Mouse (Mus musculus) A20 (cell line): ENCODE measurements at regions not wholly inside any gene's neighbourhood (a gene's known extent, or its start where the extent isn't known, plus 50 kb on each side); places are given as distances from the start of the nearest gene placed in this dataset.

Source experiments
- DNase-seq: peaks from one replicate; pipeline ENCODE4 v3.0.0-alpha.2; 2011; ENCODE audit warnings: low read depth, low spot score

DNA sequence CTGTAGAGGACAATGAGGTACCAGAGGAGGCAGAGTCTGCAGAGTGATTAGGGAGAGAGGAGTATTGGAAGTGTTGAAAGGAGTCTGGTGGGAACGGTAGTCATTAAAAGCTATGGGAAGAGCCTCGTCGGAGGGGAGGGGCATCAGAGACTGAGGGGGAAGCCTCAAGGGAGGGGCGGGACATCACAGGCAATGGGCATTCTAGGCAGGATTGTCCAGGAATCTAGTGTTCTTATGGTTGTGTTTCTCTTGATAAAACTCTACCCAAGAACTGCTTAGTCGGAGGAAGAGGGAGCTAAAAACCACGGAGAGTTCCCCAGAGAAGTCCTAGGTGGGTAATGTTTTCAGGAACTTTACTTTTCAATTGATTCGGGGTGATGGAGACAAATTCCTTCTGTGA is 90.2 kb downstream of the Sec23ip start:
- DNase-seq: no peak

DNA sequence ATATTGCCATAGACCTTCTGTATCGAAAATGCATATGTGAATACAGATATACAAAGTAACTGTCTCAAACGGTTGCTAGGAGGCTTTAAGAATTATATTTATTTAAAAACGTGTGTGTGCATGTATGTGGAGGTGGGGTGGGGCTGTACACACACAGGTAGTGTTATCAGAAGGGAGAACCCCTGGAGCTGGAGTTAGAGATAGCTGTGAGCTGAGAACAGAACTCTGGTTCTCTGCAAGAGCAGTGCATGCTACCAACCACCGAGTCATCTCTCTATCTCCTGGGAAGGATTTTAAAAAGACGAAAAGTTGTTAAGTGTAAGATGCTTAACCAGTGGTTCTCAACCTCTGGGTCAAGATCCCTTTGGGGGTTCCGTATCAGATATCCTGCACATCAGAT is 91.7 kb downstream of the Sec23ip start:
- no peak for DNase-seq

DNA sequence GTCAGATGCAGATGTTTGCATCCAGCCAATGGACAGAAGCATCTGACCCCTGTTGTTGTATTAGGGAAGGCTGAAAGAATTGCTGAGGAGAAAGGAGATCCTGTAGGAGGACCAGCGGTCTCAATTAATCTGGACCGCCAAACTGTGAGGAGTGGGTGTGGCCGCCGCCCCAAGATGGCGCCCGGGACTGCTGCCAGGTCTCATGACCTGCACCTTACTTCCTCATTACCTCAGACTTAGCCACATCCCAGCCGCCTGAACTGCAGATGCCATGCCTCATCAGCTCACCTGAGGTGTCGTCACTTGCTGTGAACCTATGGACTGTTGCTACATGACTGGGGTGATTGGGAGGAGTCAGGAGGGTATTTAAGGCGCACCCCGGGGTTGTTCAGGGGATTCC is 97.8 kb downstream of the Sec23ip start:
- no peak for DNase-seq

DNA sequence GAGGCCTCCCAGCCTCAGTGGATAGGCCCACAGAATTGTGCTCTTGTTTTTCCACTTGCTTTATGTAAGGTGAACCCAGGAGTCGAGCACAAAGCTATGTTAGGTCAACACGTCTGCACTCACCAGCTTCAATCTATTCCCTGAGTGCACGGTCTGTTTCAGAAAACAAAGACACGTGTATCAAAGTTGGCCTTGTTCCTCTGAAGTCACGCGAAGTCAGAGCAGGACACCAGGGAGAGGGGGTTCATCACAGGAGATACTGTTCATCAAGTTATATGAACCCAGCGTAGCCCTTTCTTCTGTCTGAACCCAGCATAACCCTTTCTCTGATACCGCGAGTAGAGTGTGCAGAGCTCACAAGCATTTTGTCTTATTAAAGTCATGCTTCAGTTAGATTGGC is 98.8 kb downstream of the Sec23ip start:
- DNase-seq: no peak

DNA sequence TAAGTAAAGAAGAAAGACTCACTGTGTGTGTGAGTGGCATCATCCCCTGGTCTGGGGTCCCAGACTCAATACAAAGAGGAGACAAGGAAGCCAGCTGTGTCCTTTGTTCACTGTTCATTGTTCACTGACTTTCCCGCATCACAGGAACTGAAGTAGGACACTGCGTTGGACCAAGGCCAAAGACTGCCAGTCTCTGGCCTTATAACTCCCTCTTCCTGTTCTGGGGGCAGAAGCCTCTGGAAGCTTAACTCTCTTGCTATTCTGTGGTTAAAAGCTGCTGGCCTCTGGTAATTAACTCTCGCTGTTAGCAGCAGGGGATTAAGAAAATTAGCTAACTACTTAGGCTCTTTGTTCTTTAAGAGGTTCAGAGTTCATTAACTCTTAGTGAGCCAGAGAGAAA is 104.5 kb downstream of the Sec23ip start:
- DNase-seq: no peak

DNA sequence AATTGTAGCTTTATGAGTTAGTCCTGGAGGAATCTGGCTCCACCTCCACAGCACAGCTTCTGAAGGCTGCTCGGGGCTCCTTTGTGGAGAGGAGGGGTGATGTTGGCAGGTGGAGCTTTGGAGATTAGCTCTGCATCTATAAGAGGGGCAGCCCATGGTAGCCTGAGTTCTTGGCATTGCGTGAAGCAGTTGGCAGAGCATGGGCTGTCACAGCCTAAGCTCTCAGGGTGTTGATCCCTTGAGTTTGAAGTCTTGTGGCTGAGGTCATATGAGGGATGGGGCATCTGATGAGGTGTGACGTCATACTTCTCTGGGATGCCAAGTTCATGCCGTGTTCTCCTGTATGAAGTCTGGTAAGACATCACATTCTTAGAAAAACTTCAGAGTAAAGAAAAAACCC is 109.5 kb downstream of the Sec23ip start:
- DNase-seq: no peak

DNA sequence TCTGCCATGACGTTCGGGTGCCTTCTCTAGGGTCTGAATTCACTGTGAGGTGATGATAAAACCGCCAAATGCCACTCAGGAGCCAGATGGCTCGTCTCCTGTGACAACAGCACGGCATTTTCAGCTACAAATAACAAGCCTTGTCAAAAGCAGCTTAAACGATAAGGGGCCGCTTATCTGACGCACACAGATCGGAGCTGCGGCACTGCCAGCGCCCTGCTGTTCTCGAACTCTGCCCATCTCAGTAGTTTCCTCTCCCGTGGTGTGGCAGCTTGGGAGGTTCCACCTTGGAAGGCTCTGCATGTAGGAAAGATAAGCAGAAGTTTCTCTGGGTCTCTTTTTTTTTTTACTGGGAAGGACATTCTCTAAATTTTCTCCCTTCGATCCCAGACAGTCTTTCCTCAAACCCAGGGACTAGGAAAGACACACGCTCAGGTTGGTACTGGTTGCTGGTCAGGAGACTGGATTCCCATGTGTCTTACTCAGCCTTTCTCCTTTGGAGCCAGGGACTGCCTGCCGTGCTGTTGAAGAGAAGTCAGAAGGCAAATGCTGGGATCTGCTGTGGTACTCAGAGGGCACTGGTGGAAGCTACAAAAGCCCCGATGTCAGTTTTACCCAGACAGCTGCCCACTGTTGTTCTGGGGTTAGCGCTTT is 110.1 kb downstream of the Sec23ip start:
- DNase-seq: no peak

DNA sequence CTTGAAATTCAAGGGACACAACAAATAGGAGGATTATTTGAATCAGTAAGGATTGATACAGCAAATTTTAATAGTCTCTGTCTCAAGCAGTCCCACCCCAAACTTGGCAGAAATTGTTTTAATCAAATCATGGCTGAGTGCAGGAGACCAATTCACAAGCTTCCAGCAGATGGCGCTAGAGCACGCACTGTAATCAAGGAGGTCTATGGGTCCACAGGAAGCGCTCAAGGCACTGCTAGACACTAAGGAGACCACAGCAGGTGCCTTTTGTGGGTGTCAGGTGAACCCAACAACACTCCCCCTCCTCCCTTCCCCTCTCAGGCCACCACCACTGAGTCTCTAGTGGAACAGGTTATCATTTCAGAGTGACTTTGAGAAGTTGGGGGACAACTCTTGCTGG is 115.4 kb downstream of the Sec23ip start:
- DNase-seq: peak; percentile 63

DNA sequence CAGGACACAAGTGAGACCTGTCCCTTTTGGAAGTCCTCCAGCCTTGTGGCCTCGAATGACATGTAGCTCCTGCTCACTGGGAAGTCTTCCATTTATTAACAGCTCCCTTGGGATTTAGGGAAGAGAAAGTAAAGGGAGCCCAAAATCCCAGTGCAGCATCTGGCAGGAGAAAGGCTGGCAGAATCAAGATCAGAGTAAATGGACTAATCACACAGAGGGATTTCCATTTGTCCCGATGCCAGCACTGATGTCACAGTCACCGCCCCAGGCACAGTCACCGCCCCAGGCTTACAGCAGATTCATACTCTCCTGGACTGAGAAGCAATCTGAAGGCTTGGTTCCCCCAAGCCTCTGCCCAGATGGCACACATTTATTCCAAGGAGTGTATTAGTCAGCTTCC is 116.0 kb downstream of the Sec23ip start:
- DNase-seq: no peak

DNA sequence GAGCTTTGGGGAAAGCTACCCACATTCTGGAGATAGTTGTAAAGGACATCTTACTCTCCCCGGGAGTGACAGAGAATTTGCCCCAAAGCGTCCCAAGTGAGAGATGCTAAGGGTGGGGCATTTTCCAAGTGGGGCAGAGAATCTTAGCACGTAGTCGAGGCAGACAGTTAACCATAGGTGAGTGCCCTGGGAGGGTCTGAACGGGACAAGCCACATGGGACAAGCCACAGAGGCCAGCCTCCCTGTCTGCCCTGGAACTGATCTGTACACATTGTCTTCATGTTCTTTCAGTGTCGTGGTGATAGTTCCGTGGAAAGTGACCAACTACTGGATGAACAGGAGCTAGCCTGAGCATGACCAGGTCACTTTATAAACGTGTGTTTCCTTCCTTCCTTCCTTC is 116.6 kb downstream of the Sec23ip start:
- DNase-seq: no peak

DNA sequence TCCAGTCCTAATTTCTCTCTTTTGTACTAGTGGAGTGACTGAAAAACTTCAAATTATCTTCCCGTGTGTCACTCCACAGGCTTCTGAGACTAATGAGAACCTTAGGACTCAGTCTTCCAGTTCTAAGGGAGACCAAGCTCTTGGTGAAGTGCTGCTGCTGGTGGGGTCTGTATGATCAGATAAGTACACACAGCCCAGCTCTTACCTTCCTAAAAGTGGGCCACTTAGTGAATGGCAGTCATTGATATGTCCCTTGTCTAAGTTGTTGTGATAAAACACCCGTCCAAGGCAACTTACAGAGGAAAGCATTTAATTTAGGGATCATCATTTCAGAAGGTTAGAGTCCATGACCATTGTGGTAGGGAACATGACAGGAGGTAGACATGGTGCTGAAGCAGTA is 124.1 kb downstream of the Sec23ip start:
- no peak for DNase-seq

DNA sequence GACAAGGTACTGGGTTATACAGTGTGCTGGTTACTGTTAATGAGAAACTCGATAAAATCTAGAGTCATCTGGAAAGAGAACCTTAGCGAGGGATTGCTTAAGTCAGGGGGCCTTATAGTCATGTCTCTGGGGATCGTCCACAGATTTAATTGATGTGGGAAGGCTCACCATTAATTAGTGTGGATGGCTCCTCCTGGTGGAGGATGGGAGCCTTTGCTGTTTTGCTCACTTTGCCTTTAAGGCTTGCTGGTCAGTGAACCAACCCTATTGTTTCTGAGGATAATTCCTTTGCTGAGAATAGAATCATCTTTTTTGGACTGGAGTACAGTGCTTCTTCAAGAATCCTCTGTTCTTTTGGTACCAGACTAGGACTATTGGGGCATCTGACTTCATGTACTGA is 139.3 kb downstream of the Sec23ip start:
- DNase-seq: peak; percentile 1

DNA sequence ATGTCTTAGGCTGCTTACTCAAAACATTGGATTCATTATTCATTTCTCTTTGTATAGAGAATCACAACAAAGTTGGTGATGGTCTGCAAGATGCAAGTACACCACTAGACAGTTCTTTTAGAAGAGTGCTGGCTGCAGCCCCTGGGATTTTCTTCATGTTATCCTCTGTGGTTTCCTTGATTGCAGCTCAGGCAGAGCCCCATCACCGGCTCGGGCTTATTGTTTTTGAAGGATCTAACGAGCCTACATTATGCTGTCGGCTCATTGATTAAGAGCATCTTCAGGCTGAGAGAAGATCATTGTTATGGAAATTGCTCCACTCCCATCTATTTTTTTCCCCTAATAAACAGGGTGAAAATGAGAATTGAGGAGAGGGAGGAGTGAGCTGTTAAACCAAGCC is 140.8 kb downstream of the Sec23ip start:
- DNase-seq: no peak

DNA sequence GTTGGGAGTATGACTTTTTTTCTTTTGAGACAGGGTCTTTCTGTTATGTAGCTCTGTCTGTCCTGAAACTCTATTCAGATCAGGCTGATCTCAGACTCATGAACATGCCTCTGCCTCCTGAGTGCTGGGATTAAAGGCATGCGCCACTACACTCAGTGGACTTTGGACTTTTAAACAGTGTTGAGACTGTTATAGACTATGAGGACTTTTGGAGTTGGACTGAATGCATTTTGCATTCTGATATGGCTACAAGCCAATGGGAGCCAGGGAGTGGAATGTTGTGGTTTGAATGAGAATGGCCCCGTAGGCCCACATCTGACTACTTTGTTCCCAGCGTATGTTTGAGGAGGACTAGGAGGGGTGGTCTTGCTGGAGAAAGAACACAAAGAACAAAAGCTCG is 165.4 kb downstream of the Sec23ip start:
- DNase-seq: no peak

DNA sequence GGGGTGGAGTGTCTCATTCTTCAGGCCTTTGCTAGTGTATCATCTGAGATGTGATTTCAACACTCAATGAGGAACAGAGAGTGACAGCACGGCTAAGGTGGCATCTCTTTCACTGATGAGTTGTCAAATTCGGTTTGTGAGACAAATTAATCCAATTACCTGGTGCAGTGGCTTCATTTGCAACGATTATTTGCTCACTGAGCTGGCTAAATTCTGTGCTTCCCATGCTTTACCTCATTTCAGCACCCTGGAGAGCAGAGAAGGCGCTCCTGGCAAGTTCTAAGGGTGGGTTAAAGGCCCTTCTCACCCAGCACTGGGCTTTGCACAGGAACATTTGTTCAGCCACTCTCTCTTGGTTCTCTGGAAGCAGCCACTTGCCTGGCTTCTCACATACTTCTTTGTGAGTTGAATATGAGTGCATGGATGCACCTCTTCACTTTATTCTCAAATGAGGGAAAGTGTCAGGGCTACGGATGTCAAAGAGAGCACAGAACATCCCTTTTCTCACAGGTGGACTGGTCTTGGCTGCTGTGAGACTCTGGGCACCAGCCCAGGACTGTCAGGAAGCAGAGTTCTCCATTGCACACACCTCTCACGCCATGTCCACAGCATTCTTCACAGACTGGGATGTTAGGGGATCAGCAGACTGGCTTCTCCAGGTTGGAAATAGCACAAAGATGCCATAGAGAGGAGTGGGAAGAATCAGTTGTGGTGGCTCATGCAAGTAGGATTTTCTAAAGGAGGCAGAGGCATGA is 193.4 kb downstream of the Sec23ip start:
- no peak for DNase-seq

DNA sequence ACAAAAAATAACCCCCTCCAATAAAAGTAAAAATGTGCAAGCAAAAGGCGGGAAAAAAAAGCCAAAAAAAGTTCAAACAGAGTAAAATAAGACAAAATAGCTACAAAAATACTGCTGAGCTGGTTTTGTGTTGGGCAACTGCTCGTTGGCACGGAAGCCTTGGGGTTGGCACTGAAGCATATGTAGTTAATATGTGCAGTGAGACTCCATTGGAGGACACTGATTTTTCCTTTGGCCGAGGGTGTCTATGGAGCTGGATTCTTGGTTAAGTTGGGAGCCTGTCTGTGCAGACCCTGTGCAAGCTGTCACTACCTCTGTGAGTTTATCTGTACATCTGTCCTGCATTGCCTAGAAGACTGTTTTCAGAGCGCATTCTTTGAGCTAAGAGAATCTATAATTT is 215.8 kb downstream of the Sec23ip start:
- no peak for DNase-seq

DNA sequence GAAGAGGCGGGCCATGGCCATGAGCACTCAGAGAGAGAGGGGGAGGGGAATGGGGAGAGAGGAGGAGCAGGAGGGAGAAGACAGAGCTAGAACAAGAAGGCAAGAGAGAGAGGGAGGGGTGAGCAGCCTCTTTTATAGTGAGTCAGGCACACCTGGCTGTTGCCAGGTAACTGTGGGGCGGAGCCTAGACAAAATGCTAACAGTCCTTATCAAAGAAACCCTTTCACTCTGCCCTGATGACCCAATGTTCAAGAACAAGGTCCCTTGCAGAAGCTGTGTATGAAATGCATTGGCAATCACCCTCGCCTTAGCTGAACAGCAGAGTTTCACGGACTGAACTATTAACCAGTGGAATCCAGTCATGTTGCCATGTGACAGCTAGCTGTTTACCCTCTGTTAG is 235.2 kb downstream of the Sec23ip start:
- no peak for DNase-seq

DNA sequence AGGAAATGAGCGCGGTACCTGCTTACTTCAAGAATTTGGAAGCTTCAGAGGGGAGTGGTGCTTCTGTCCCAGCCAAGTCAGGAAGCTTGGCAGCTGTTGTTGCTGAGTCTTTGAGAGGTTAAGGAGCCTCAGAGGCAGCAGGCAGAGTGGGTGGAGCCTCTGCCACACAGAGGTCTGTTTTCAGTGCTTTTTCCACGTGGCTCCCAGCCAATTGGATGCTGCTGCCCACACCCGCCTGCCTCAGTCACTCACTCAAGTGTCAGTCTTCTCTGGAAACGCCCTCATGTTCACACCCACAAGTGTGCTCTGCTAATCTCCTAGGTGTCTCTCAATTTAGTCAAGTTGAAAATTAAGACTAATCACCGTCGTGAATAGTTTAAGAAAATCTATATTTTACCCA is 236.1 kb downstream of the Sec23ip start:
- DNase-seq: no peak

DNA sequence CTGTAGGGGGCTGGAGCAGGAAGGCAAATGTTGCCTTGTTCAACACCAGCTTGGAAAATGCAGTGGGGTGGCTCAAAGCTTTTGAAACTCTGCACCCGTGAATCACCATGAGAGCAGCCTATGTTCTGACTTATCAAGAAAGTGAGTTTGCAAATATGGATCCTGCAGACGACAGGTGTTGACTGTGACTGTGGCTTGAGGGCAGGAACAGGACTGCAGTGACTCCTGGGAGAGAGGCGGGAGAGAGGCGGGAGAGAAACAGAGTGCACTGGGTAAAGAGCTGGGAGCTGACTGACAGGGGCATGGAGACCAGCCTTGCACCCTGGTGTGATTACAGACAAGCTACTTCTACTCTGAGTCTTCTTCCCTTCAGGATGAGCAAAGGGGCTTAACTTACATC is 254.0 kb downstream of the Sec23ip start:
- no peak for DNase-seq

DNA sequence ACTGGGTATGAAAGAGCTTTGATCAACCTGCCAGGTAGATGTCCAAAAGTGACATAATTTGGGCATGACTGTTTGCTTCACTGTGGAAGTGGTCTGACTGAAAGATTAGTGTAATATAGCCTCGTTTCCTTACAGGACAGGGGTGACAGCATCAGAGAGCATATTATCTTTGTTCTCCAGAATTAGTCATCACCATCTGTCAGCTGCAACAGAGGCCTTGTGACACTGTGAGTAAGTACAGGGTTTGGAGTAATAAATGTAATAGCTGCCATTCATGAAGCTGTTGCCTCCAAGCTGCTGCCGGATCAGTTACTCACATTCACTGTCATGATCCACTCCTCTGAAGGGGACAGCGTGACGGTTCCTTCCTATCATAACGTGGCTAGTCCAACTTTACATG is 254.4 kb upstream of the Plpp4 start:
- DNase-seq: no peak

DNA sequence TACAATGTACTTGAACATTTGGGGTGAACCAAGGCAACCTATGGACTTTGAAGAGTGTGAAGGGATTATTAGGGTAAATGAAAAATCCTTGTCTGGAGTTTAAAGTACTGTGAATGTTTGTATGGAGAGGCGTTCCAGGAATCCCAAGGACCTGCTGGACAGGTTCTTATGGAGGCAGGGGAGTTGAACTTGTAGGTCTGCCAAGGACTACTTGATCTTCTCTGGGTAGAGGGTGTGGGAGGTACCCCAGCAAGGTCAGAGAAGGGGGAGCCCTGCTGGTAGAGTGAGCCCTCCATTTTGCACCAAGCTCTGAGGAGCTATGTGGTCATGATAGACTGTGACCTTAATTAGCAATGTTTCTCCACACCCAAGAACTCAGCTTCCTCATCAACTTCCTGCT is 253.7 kb upstream of the Plpp4 start:
- DNase-seq: no peak

DNA sequence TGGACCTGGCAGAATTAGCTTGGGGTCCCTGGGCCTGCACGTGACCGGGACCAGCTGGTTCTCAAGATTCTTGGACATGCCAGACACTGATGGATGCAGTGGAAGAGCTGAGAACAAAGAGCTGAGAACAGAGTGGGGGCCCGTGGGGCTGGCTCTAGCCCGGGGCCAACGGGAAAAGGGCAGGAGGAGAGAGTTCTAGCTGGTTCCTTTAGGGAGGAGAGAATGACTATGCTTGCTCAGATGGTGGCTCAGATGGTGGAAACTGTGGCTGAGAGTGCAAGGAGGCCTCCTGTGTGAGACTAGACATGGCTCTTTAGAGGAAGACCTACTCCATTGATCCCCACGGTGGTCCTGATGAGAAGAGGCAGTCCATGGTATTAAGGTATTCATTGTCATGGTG is 240.5 kb upstream of the Plpp4 start:
- no peak for DNase-seq

DNA sequence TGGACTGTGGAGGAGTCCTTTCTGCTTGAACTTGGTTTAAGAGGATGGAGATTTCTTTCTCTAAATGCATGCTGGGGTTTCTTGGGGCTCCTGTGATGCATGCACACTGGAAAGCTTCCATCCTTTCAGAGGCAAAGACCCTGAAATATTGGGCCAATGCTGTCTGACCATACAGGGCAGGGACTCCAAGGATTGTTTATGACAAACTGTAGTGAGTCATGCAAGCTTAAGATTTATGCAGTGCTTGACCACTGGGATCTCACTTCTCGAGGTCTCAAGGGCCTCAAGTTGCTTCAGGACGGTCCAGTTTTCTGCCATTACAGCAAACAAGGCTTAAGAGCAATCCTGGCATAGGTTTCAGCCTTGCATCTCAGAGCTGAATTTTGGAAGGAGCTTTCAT is 229.7 kb upstream of the Plpp4 start:
- no peak for DNase-seq

DNA sequence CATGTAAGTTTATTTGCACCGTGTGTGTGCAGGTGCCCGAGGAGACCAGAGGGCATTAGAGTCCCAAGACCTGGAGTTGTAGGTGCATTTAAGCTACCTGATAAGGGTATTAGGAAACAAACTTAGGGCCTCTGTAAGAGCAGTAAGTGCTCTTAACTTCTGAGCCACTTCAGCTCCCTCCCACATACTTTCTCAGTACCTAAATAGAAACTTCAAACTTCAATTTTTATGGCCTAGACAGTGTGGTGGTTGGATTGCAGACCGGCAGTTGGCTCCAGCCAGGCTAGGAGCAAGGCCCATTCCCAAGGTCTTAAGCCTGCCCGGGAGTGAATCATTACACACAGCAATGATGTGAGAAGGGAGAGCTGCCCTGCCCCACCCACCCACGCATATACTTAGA is 208.8 kb upstream of the Plpp4 start:
- no peak for DNase-seq
